Mouse (Mus musculus) adrenal gland, adult 18-20 months (tissue): ENCODE measurements around the gene Pard3. TPM values are rescaled to one million over a fixed set of nuclear protein-coding genes. Genes with fewer than 3 reads are reported as not detected.

Source experiments
- DNase-seq, 2 experiments: peaks; one replicate each; pipeline ENCODE4 v3.0.0; 2021 to 2022; ENCODE audit warnings: low spot score in 2 of 2
- total RNA-seq, 2 experiments: library from RNA; stranded (reverse); gene quantifications; 1 replicate in 1 of 2; 2 replicates in 1 of 2; pipeline ENCODE4 v1.2.3; 2021

Gene Pard3
- total RNA-seq, 2 experiments from 2014 or later = 32.5 to 42.2 TPM

GRCm38 (mm10) chr8:127424211-127424916 is 360.7 kb downstream of the Pard3 start:
- no peak for DNase-seq

- DNase-seq = no peak
Observed at GRCm38 (mm10) chr8:127426857-127427256, 363.2 kb downstream of the Pard3 start.

GRCm38 (mm10) chr8:127428004-127428403 is 364.3 kb downstream of the Pard3 start:
- no peak for DNase-seq

GRCm38 (mm10) chr8:127431236-127431635 is 367.5 kb downstream of the Pard3 start:
- no peak for DNase-seq

- DNase-seq = no peak
Observed at GRCm38 (mm10) chr8:127435975-127436374, 372.3 kb downstream of the Pard3 start.

GRCm38 (mm10) chr8:127437613-127438235 is 374.0 kb downstream of the Pard3 start:
- DNase-seq = no peak

- peak in 1 of 2 experiments; percentile 30 for DNase-seq
Observed at GRCm38 (mm10) chr8:127438625-127439391, 375.1 kb downstream of the Pard3 start.

- DNase-seq = no peak
Observed at GRCm38 (mm10) chr8:127439392-127440160, 375.9 kb downstream of the Pard3 start.

GRCm38 (mm10) chr8:127440161-127440833 is 376.6 kb downstream of the Pard3 start:
- no peak for DNase-seq

- peak in 1 of 2 experiments; percentile 23 for DNase-seq
Observed at GRCm38 (mm10) chr8:127440834-127441485, 377.3 kb downstream of the Pard3 start.

- DNase-seq = no peak
Observed at GRCm38 (mm10) chr8:127447401-127447800, 383.7 kb downstream of the Pard3 start.

GRCm38 (mm10) chr8:127449066-127449840 is 385.6 kb downstream of the Pard3 start:
- no peak for DNase-seq

- DNase-seq = no peak
Observed at GRCm38 (mm10) chr8:127450954-127451668, 387.4 kb downstream of the Pard3 start.

GRCm38 (mm10) chr8:127452364-127452763 is 388.7 kb downstream of the Pard3 start:
- DNase-seq = no peak

- no peak for DNase-seq
Observed at GRCm38 (mm10) chr8:127457901-127458300, 394.2 kb downstream of the Pard3 start.

- DNase-seq = no peak
Observed at GRCm38 (mm10) chr8:127461173-127461572, 397.5 kb downstream of the Pard3 start.

GRCm38 (mm10) chr8:127462378-127462935 is 398.8 kb downstream of the Pard3 start:
- DNase-seq = no peak

- DNase-seq = no peak
Observed at GRCm38 (mm10) chr8:127464300-127464699, 400.6 kb downstream of the Pard3 start.
